Mouse (Mus musculus): Measurements from ENCODE around the gene Ccdc24.

Ccdc24 gene

GRCm38 (mm10) chr4:117855146-117855545 is 17.2 kb downstream of the Ccdc24 start:
- DNase-seq (ENCODE audit: low read depth, low spot score) = no peak

GRCm38 (mm10) chr4:117852152-117852868 is 20.0 kb downstream of the Ccdc24 start:
- no peak for DNase-seq (ENCODE audit: low read depth, low spot score)

GRCm38 (mm10) chr4:117850871-117851270 is 21.5 kb downstream of the Ccdc24 start:
- no peak for DNase-seq (ENCODE audit: low read depth, low spot score)

- DNase-seq (ENCODE audit: low read depth, low spot score) = no peak
Observed at GRCm38 (mm10) chr4:117850176-117850575, 22.2 kb downstream of the Ccdc24 start.

GRCm38 (mm10) chr4:117849506-117849905 is 22.9 kb downstream of the Ccdc24 start:
- no peak for DNase-seq (ENCODE audit: low read depth, low spot score)

- DNase-seq (ENCODE audit: low read depth, low spot score) = no peak
Observed at GRCm38 (mm10) chr4:117849063-117849462, 23.3 kb downstream of the Ccdc24 start.

- no peak for DNase-seq (ENCODE audit: low read depth, low spot score)
Observed at GRCm38 (mm10) chr4:117847011-117847410, 25.3 kb downstream of the Ccdc24 start.

GRCm38 (mm10) chr4:117846261-117846660 is 26.1 kb downstream of the Ccdc24 start:
- DNase-seq (ENCODE audit: low read depth, low spot score) = no peak

- no peak for DNase-seq (ENCODE audit: low read depth, low spot score)
Observed at GRCm38 (mm10) chr4:117845316-117845715, 27.0 kb downstream of the Ccdc24 start.

GRCm38 (mm10) chr4:117844467-117844866 is 27.9 kb downstream of the Ccdc24 start:
- DNase-seq (ENCODE audit: low read depth, low spot score) = no peak

- DNase-seq (ENCODE audit: low read depth, low spot score) = no peak
Observed at GRCm38 (mm10) chr4:117843101-117843500, 29.3 kb downstream of the Ccdc24 start.

GRCm38 (mm10) chr4:117841566-117841965 is 30.8 kb downstream of the Ccdc24 start:
- peak; percentile 10 for DNase-seq (ENCODE audit: low read depth, low spot score)

- DNase-seq (ENCODE audit: low read depth, low spot score) = no peak
Observed at GRCm38 (mm10) chr4:117840821-117841220, 31.5 kb downstream of the Ccdc24 start.

GRCm38 (mm10) chr4:117839366-117839765 is 33.0 kb downstream of the Ccdc24 start:
- no peak for DNase-seq (ENCODE audit: low read depth, low spot score)

GRCm38 (mm10) chr4:117837271-117837670 is 35.1 kb downstream of the Ccdc24 start:
- DNase-seq (ENCODE audit: low read depth, low spot score) = no peak

- DNase-seq (ENCODE audit: low read depth, low spot score) = peak; percentile 86
Observed at GRCm38 (mm10) chr4:117836204-117836767, 36.1 kb downstream of the Ccdc24 start.

- peak; percentile 44 for DNase-seq (ENCODE audit: low read depth, low spot score)
Observed at GRCm38 (mm10) chr4:117835531-117836111, 36.7 kb downstream of the Ccdc24 start.

- peak; percentile 93 for DNase-seq (ENCODE audit: low read depth, low spot score)
Observed at GRCm38 (mm10) chr4:117834845-117835530, 37.4 kb downstream of the Ccdc24 start.

- no peak for DNase-seq (ENCODE audit: low read depth, low spot score)
Observed at GRCm38 (mm10) chr4:117834457-117834844, 37.9 kb downstream of the Ccdc24 start, which contains the start of gene Slc6a9. Slc6a9 (plus strand) TSS chr4:117834506.

- peak; percentile 53 for DNase-seq (ENCODE audit: low read depth, low spot score)
Observed at GRCm38 (mm10) chr4:117831920-117832691, 40.3 kb downstream of the Ccdc24 start.

GRCm38 (mm10) chr4:117831499-117831898 is 40.9 kb downstream of the Ccdc24 start:
- DNase-seq (ENCODE audit: low read depth, low spot score) = no peak

GRCm38 (mm10) chr4:117830801-117831200 is 41.6 kb downstream of the Ccdc24 start:
- no peak for DNase-seq (ENCODE audit: low read depth, low spot score)
